Mouse (Mus musculus) stomach, postnatal 0 days (tissue): ENCODE measurements around the gene Gfi1.

Source experiments
- CTCF ChIP-seq: IDR thresholded peaks from 2 replicates; pipeline ENCODE4 v1.5.1; 2016; ENCODE audit warnings: antibody characterized with exemption, low read depth, mild to moderate bottlenecking, moderate library complexity
- EP300 ChIP-seq: optimal IDR thresholded peaks from 2 replicates; pipeline ENCODE3; 2016; ENCODE audit warnings: antibody characterized with exemption

DNA sequence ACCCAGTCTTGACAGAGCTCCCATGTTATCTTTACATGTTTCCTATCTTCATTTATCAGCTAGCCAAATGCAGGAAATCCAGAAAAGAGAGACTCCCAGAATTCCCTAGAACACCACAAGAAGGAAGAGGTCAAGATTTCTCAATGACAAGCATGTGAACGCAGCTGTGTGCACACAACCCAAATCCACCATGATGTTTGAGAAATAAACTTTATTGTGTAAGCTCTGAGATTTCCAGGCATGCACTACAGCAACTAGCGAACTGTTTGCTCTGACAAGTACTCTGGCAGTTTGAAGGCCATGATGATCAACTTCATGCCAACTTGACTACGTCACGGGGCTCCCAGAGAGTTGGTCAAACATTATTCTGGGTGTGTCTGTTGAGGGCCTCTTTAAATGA lies 20.1 kb downstream of the Gfi1 start:
- TF ChIP-seq CTCF (no peak), EP300 (no peak)
